Mouse (Mus musculus) liver, embryonic 14.5 days (tissue): Measurements from ENCODE around the gene Rnaseh2a.

Source experiments
- CTCF ChIP-seq: IDR thresholded peaks from 2 replicates; pipeline ENCODE4 v1.5.1; 2016; ENCODE audit warnings: antibody characterized with exemption, low read depth, control low read depth
- EP300 ChIP-seq: IDR thresholded peaks from 2 replicates; pipeline ENCODE4 v1.6.1; 2016; ENCODE audit warnings: antibody characterized with exemption, low read depth

DNA sequence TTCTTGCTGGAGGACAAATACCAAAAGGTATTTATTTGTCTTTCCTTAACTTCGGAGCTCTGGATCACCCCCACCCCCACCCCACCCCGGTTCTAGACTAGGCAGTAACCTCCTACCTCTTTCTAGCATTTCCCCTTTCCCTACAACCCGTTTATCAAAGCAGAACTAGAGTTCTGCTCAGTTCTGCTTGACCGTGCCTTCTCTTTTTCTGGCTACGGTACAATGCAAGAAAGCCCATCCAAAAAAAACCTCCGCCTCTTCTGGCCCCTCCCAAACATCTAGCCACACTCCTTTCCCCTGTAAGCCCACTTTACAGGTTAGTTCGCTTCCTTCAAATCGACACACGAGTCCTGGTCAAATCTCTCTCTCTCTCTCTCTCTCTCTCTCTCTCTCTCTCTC is 56.1 kb downstream of the Rnaseh2a start:
- no peak for TF ChIP-seq CTCF
- no peak for TF ChIP-seq EP300
